Mouse (Mus musculus): ENCODE results near the gene Ank2. TPM values are rescaled to one million over a fixed set of nuclear protein-coding genes. Genes with fewer than 3 reads are reported as not detected.

The Ank2 gene
- total RNA-seq, 2 experiments from 2014 or later: 56.9 to 95.8 TPM

Small RNAs within 50 kb of the gene (microRNA-seq; reads per million reads assigned to microRNA genes)
- not detected for gene Gm44494
- 7.8 reads per million, percentile 10 among the genes with 10 or more reads in this experiment for gene Mir302a
- 4.6 reads per million, percentile 3 among the genes with 10 or more reads in this experiment for gene Mir302b
- 2.8 reads per million for gene Mir302c
- 17.1 reads per million, percentile 25 among the genes with 10 or more reads in this experiment for gene Mir302d
- gene Mir367: not detected

Other genes with a start within 250 kb of the Ank2 start
- 10 to 100 TPM; 22.8 to 24.4 TPM for gene Larp7, start 54.0 kb upstream of the Ank2 start, total RNA-seq (2021)
- gene Zgrf1, start 54.1 kb upstream of the Ank2 start, total RNA-seq (2021): 1 to 10 TPM; 2.7 to 4.8 TPM
- not detected for gene Neurog2, start 133.8 kb upstream of the Ank2 start, total RNA-seq (2021)